Mouse (Mus musculus) megakaryocyte, embryonic 14.5 days (primary cell): Measurements from ENCODE around the gene Nek5. TPM values are rescaled to one million over a fixed set of nuclear protein-coding genes. Genes with fewer than 3 reads are reported as not detected.

ENCODE experiments used
- H3K27me3 ChIP-seq: replicated peaks from 2 replicates; pipeline ENCODE3; 2012; ENCODE audit warnings: inconsistent platforms
- H3K36me3 ChIP-seq: replicated peaks from 2 replicates; pipeline ENCODE3; 2012; ENCODE audit warnings: low read length, inconsistent platforms, mixed read lengths
- H3K4me1 ChIP-seq: 2 replicates; pipeline ENCODE4 v1.6.1; 2012; ENCODE audit warnings: inconsistent platforms
- H3K4me3 ChIP-seq: replicated peaks from 2 replicates; pipeline ENCODE3; 2012; ENCODE audit warnings: moderate library complexity, mild to moderate bottlenecking, inconsistent platforms
- H3K9me3 ChIP-seq: 2 replicates; pipeline ENCODE4 v1.6.1; 2012; ENCODE audit warnings: inconsistent platforms
- FLI1 ChIP-seq: IDR thresholded peaks from 2 replicates; pipeline ENCODE4 v1.6.1; 2012; ENCODE audit warnings: low read length, inconsistent platforms, mixed read lengths
- GATA1 ChIP-seq: IDR thresholded peaks from 3 replicates; pipeline ENCODE4 v1.6.1; 2012; ENCODE audit warnings: mixed read lengths, low read length, inconsistent platforms, borderline replicate concordance
- polyA plus RNA-seq: library from polyadenylated mRNA; stranded (reverse); fragments of >175 nt; gene quantifications from 2 replicates; pipeline ENCODE4 v1.2.3, GENCODE M21; 2012; ENCODE audit warnings: low replicate concordance; ENCODE audit not compliant: insufficient read depth

Nek5 gene
- polyA plus RNA-seq, 1 experiment, result not detected

DNA sequence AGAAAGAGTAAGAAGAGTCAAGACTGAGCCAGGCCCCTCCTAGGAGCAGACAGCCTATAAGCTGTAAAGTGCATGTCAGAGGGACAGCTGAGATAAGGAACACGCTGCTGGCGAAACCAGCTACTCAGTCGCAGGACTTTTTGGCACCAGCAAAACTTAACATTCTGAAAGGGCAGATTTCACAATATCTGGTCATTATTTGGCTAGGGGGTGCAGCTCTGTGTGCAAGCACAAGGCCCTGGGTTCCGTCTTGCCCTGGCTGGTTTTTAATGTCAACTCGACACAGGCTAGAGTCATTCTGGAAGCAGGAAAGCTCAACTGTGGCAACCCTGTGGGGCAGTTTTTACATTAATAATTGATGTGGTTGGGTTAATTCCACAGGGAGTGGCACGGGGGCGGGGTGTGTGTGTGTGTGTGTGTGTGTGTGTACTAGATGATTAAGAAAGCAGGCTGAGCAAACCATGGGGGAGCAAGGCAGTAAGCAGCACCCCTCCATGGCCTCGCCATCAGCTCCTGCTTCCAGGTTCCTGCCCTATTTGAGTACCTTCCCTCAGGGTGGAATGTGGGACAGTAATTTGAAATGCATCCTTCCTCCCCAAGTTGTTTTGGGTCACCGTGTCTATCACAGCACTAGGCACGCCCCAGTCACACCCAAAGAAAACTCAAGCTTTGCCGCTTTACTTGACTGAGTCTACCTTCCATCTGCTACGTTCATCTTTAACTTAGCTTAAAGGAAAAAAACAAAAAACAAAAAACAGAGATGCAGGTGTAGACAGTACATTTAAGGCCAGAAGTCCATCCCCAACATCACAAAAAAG lies 70.0 kb downstream of the Nek5 start:
- H3K4me3 ChIP-seq, result no peak overlapping the region
- TF ChIP-seq GATA1 (no peak), FLI1 (no peak)
- no peaks in the 10 kb centered on the region for H3K36me3 ChIP-seq
- H3K9me3 ChIP-seq, result no peaks in the 10 kb centered on the region
- H3K4me1 ChIP-seq, result peaks cover 5% of the 10 kb centered on the region
- peaks cover 47% of the 10 kb centered on the region for H3K27me3 ChIP-seq

GRCm38 (mm10) chr8:22047699-22048464 lies 77.0 kb downstream of the Nek5 start:
- peaks cover 2% of the 10 kb centered on the region for H3K27me3 ChIP-seq
- H3K36me3 ChIP-seq, result no peaks in the 10 kb centered on the region
- H3K4me1 ChIP-seq, result peaks cover 3% of the 10 kb centered on the region; the same call in 1 of the 2 replicates
- H3K4me3 ChIP-seq, result no peak overlapping the region
- TF ChIP-seq GATA1 (no peak), FLI1 (no peak)
- H3K9me3 ChIP-seq, result no peaks in the 10 kb centered on the region

DNA sequence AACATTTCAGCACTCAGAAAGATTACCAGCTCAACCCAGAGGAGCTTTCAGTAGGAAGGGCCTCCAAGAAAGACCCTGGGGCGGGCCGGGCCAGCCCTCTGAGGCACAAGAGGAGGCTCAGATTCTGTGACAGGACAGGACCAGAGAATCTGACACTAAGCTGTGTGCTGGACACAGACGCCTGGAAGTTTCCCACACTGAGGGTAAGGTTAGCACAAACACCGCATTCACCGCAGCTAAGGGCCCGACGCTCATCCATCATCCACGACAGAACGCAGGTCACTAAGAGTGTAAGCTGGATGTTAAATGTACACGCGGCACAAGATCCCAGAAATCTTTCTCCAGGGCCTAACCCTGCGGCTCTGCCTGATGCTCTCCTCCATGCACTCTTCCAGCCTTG lies 81.1 kb downstream of the Nek5 start:
- Histone ChIP-seq H3K4me1 (peaks cover 8% of the 10 kb centered on the region), H3K9me3 (0 out of 2 replicates have a peak, but pooled peaks cover 3% of the 10 kb centered on the region), H3K36me3 (no peaks in the 10 kb centered on the region), H3K4me3 (no peak overlapping the region), H3K27me3 (peaks cover 15% of the 10 kb centered on the region)
- TF ChIP-seq GATA1, result no peak
- TF ChIP-seq FLI1, result no peak

DNA sequence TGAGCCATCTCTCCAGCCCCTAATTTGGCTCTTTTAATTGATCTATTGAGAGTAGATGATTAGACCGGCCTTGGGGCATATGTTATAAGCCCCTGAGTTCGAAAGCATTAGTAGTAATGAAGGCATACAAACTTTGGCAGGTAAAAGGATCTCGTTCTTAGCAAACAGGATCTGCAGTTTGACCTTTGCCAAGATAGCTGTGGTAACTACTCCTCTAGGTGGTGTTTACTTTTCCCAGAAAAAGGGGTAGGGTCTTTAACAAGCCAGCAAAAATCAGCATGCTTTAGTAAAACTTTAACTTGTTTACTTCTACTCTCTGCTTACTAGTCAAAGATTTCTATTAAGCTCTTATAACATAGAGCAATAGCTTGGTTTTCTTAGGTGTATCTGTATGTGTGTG lies 82.3 kb downstream of the Nek5 start:
- Histone ChIP-seq H3K27me3 (peaks cover 17% of the 10 kb centered on the region), H3K4me3 (no peak overlapping the region), H3K36me3 (no peaks in the 10 kb centered on the region), H3K9me3 (0 out of 2 replicates have a peak, but pooled peaks cover 3% of the 10 kb centered on the region), H3K4me1 (peaks cover 4% of the 10 kb centered on the region; the same call in 1 of the 2 replicates)
- TF ChIP-seq FLI1 (no peak), GATA1 (no peak)

GRCm38 (mm10) chr8:22040153-22040509 lies 84.7 kb downstream of the Nek5 start:
- Histone ChIP-seq H3K4me3 (no peak overlapping the region), H3K4me1 (peaks cover 4% of the 10 kb centered on the region; the same call in 1 of the 2 replicates), H3K9me3 (peaks cover 3% of the 10 kb centered on the region; the same call in 1 of the 2 replicates), H3K36me3 (no peaks in the 10 kb centered on the region), H3K27me3 (peaks cover 17% of the 10 kb centered on the region)
- TF ChIP-seq GATA1 (no peak), FLI1 (no peak)

DNA sequence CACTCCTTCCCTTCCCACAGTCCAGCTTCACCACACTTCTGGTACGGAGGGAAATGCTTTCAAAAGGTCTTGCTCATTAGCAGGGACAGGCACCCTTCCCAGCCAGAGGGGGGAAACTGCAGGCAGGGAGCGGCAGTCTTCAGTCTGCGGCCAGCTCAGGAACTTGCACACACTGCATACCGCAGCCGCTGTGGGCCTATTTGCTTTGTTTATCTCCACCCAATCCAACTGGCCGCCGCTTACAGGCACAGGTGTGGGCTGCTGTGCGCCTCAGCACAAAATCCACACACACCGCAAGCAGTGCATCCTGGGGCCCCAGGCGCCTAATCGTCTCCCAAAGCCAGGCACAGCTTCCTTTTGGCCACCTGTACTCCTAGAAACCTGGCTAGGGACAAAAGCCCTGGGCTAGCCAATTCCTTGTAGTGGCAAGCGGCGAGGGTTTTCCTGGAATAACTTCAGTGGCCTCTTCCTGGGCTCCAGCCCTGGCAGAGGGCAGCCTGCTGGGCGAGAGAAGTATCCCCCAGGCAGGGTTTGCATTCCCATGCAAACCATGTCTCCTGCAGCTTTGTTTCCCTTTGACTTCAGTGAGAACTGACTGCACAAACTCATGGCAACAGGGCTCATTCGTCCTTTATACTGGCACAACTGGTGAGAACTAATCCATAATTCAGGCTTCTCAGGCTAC lies 85.2 kb downstream of the Nek5 start:
- peaks cover 4% of the 10 kb centered on the region; the same call in 1 of the 2 replicates for H3K4me1 ChIP-seq
- no peak overlapping the region for H3K4me3 ChIP-seq
- no peak for TF ChIP-seq FLI1
- TF ChIP-seq GATA1, result no peak
- peaks cover 17% of the 10 kb centered on the region for H3K27me3 ChIP-seq
- H3K9me3 ChIP-seq, result peaks cover 3% of the 10 kb centered on the region; the same call in 1 of the 2 replicates
- H3K36me3 ChIP-seq, result no peaks in the 10 kb centered on the region

DNA sequence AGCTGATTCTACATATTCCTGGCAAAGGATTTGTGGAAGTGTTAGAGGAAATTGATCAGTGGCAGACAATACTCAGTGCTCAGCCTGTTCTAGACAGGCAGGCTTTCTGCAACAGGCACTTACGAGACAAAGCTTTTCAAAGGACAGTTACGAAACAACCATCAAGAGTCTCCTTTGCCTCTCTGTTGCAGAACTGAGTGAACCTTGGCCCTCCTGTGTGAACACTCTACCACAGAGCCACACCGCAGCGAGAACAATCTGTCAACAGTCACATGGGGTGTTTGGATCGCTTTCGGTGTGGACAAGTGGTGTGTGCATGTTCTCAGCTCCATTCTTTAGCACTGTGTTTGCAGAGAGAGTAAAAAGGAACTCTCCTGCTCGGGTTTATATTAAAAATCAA lies 87.8 kb downstream of the Nek5 start:
- H3K27me3 ChIP-seq, result peaks cover 17% of the 10 kb centered on the region
- H3K9me3 ChIP-seq, result peaks cover 3% of the 10 kb centered on the region; the same call in 1 of the 2 replicates
- no peak overlapping the region for H3K4me3 ChIP-seq
- peaks cover 4% of the 10 kb centered on the region; the same call in 1 of the 2 replicates for H3K4me1 ChIP-seq
- TF ChIP-seq GATA1 (no peak), FLI1 (no peak)
- H3K36me3 ChIP-seq, result no peaks in the 10 kb centered on the region

GRCm38 (mm10) chr8:22036137-22036536 lies 88.7 kb downstream of the Nek5 start:
- peaks cover 3% of the 10 kb centered on the region; the same call in 1 of the 2 replicates for H3K9me3 ChIP-seq
- peaks cover 17% of the 10 kb centered on the region for H3K27me3 ChIP-seq
- H3K36me3 ChIP-seq, result no peaks in the 10 kb centered on the region
- TF ChIP-seq GATA1 (no peak), FLI1 (no peak)
- H3K4me1 ChIP-seq, result peaks cover 4% of the 10 kb centered on the region; the same call in 1 of the 2 replicates
- no peak overlapping the region for H3K4me3 ChIP-seq

DNA sequence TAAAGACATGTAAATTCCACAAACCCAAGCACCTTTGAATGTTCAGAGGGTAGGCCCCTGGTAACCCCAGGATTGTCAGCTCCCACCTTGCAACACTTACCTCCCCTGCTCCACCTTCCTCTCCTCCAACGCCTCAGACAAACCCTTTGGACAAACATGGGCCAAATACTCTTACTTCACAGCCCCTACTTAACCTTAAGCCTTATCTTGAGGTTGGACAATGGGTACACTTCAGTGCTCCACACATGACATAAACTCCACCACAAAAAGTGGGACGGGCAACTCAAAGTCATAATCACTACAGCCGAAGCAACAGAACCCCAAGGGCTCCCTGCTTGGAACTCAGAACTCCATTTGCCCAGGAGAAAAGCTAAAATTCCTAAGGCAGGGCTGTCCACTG lies 93.9 kb downstream of the Nek5 start:
- H3K4me3 ChIP-seq, result no peak overlapping the region
- no peaks in the 10 kb centered on the region for H3K36me3 ChIP-seq
- H3K27me3 ChIP-seq, result peaks cover 1% of the 10 kb centered on the region
- no peaks in the 10 kb centered on the region for H3K4me1 ChIP-seq
- peaks cover 12% of the 10 kb centered on the region for H3K9me3 ChIP-seq
- no peak for TF ChIP-seq GATA1
- TF ChIP-seq FLI1, result no peak
